Mouse (Mus musculus) kidney, postnatal 10 days (tissue): ENCODE results near the gene Ivd.
A peak's percentile ranks its signal among the peaks of the same experiment; 100 is the strongest.

ENCODE experiments used
- DNase-seq: peaks from one replicate; pipeline ENCODE4 v3.0.0; 2021; ENCODE audit warnings: mixed read lengths

The Ivd gene

DNA sequence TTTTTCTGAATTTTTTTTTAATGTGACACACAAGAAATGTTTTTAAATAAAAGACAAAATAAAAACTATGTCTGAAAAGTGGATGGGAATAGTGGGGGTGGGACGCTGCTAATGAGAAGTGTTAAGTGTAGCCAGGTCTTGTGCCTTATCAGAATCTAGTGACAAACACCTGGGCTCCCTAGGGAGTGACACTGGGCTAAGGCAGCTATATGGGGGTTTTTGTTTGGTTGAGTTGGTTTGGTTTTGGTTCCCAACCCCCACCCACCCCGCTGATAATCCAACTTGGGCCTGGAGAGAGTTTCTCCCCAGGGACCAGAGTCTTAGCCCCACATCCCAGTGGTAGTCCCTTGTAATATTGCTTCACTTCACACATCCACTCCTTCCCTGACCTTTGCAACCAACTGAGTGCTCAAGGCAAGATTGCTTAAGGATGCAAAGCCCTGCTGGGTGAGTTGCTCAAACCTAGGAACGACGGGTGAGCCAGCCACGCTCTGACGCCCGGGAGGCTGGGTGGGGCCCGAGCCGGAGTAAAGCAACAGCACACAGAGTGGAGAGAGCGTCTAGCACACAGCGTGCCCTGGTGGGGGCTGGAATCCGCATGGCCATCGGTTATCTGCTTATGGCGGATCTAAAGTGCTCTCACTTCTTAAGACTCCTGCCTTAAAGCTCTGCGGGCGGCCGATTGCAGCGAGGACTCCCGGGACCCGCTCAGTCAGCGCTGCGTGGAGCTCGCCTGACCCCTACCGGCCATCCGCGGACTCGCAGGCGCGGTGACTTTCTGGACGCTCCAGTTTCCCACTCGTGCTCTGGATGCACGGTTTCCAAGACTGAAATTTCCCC is 21.3 kb downstream of the Ivd start:
- DNase-seq, result peak; percentile 92

- DNase-seq, result no peak
These were observed 25.7 kb downstream of the Ivd start for GRCm38 (mm10) chr2:118887440-118887839.

DNA sequence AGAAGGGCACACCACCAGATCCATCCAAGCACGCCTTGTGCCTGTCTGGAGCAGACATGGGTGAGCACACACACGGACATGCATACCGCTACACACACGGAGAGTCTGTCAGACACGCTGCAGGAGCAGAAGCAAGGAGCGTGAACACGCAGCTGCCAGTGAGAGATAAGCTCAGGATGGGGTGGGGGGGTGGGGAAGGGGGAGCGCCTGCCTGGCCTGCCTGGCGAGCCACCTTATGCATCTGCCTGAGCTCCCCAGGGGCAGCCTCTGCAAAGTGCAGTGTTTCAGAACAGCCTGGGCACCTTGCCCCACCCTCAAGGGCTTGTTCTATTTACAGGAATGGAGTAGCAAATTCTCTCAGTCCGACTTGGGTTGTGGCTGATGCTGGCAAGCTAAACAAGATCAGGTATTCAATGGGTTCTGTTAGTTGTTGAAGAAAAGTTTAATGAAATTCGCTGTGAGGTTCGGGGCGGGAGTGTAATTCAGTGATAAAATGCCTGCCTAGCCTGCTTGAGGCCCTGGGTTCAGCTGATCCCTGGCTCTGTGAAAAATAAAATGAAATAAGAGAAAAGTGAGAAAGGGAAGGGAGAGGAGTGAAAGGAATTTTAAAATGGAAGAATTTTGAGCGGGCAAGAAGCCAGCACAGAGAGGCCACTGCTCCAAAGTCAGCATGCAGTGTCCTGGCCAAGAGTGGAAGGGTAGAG is 26.2 kb downstream of the Ivd start:
- DNase-seq, result no peak

DNA sequence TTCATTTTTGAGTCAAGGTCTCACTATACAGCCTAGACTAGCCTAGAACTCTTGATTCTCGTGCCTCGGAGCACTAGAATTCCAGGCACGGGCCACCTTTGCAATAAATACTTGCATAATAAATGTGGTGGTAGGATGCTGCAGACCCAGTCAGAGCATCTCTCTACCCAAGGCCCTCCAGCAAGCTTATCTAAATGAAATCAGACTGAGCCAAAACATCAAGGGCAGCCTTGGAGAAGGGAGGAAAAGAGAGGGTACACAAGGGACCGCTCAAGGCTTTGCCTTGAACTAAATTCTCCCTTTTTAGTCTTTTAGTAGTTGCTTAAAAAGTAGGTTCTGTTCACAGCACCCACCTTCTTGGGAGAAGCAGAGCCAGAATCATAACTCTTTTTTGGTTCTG is 29.4 kb downstream of the Ivd start:
- DNase-seq, result no peak

GRCm38 (mm10) chr2:118895990-118896913 is 34.5 kb downstream of the Ivd start:
- peak; percentile 72 for DNase-seq

- DNase-seq, result no peak
These were observed 35.1 kb downstream of the Ivd start for GRCm38 (mm10) chr2:118896914-118897291.

GRCm38 (mm10) chr2:118897392-118897791 is 35.6 kb downstream of the Ivd start:
- DNase-seq, result no peak

GRCm38 (mm10) chr2:118897808-118898207 is 36.1 kb downstream of the Ivd start:
- DNase-seq, result no peak

DNA sequence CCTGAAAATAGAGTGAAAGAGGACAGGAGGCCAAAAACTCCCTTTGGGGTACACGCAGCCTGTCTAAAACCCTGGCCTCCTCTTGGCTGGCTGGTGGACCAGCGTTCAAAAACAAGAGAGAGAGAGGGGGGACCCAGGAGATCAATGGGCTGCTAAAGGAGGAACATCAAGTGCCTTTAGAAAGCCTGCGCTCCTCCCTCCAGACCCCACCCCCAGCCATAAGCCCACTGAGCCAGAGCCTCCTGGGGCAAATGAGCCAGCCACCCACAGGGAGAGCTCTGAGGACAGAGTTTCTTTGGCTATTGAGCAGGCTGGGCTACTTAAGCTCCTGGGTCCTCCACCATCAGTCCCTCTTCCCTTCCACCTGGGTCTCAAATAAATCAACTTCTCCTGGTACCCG is 37.0 kb downstream of the Ivd start:
- no peak for DNase-seq

DNA sequence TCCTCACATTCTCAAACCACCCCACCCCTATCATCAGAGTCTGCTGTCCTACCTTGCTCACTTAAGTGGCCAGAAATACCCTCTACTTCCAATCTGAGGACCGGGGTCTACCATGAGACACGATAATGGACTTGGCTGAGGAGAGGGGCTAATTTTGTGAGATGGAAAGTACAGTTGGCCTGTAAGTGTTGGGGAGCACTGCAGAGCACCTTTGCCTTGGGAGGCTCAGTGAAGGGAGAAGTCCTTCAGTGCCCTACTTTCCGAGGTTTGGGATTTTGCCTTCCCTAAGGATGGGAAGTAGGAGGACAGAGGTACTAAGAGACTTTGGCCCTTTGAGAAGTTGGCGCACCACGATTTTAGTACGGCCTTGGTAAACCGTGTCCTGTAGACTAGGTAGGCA is 37.6 kb downstream of the Ivd start:
- DNase-seq, result no peak

DNA sequence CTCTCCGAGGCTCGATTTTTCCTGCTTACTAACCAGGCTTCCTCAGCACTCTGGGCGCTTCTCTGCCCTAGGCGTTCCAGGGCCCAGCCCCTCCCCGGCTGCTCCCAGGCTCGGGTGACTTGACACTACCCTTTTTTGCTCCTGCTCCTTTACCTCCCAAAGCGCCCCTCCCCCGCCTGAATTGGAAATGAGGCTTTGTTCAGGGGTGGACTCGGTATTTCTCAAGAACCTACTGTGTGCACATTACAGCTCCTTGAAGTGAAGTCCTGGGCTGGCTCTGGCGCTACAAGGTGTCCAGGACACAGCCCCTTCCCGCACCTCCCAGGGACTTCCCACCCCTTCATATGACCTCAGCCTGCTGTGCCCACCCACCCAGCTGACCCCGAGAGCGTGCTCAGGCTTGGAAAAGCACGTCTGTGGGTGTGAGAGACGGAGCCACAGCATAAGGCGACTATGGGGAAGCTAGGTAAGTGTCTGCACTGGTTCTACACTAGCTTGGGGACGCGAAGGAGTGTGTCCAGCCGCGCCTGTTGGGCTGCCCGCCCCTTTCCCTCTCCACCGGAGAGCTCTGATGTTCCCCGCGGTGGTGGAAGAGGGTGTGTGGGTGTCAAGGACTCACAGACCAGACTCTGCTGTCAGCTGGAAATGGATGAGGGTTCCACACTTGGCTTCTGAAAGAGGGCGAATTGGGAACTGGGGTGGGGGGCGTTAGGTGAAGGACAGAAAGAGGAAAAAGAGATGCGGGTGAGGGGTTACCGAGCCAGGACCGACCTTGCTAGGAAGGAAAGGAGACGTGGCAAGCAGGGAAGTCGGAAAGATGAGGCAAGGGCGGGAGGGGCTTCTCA is 38.4 kb downstream of the Ivd start, which contains the start of gene Bahd1:
Bahd1 (plus strand) TSS at position 397 of the 845 bp plus-strand sequence.
- peak; percentile 64 for DNase-seq

DNA sequence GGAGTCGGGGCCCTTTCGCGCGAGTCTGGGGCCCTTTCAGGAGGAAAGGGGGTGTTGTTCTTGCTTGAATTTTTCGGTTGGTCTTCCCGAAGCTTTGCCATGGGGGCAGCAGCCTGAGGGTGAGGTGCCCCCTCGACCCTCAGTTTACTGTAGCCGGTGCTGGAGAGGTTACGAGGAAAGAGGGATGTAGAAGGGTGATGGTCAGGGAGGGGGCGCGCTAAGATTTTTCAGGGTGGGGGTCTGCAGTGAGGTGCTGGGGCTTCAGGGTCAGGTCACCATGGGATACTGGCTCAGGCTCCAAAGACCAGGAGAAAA is 39.0 kb downstream of the Ivd start:
- peak; percentile 35 for DNase-seq

GRCm38 (mm10) chr2:118901175-118902031 is 39.6 kb downstream of the Ivd start:
- peak; percentile 99 for DNase-seq

GRCm38 (mm10) chr2:118902051-118903025 is 40.6 kb downstream of the Ivd start:
- peak; percentile 82 for DNase-seq

- DNase-seq, result no peak
These were observed 41.6 kb downstream of the Ivd start for GRCm38 (mm10) chr2:118903333-118903741.

DNA sequence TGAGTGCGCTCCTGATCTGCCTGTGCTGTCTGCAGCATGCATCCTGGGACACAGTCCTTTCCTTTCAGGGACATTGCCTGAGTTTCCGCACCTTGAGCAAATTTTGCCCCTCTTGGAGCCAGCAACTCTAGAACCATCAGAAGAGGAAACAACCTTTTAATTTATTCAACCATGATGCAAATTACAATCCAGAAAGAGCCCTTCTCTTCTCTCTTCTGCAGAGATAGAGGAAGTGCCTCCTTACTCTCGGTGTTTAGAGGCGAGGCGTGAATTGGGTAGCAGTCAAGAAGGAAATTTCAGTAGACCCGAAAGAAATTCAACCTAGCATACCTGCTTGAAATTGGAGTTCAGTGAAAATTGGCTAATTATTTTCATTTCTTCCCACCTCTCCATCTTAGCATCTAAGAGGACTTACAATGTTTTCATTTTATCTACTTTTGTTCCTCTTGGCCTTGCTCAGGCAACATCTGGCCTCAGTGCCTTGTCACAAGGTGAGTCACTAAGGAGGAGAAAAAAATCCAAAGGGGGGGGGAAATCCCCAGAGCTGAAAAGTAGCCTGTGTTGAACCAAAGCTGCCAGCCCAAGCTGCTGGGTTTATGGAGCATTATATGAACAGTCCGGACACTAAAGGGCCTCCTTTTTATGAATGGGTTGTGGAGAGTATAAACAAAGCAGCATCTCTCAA is 43.8 kb downstream of the Ivd start:
- DNase-seq, result no peak

DNA sequence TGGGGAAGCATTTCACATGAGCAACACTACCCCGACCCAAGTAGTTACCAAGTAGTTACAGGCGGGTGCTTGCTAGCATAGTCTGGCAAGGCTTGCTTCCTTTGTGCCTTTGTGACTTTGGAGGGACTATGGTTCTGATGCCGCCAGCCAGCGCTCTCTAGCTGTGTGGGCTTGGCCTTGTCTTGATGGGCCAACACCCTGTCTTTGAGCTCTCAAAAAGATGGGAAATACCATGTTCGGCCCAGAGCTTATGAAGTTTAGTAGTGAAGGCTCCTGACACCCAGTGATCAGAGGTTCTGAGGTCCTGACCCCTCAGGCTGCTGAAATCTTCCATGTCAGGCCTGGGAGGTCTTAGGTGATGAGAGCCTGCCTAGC is 44.4 kb downstream of the Ivd start:
- no peak for DNase-seq

DNA sequence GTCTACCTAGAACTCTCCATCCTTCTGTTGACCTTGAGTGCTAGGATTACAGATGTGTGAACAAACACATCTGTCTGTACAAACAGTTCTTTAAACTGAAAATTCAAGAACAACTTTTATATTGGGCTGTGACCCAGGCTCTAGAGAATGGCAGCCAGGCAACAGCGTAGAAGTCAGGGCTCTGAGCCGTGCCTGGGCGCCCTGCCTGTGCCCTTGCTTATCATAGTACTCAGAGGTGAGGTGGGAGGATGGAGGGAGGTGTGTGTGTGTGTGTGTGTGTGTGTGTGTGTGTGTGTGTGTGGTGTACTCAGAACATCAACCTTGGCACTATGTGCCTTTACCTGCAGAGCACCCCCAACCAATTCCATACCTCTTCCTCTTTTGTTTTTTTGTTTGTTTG is 46.0 kb downstream of the Ivd start:
- no peak for DNase-seq

- no peak for DNase-seq
These were observed 47.4 kb downstream of the Ivd start for GRCm38 (mm10) chr2:118909151-118909550.
